Mouse (Mus musculus): ENCODE measurements around the gene Adgrl2. TPM values are rescaled to one million over a fixed set of nuclear protein-coding genes. Genes with fewer than 3 reads are reported as not detected.

Gene Adgrl2
- polyA plus RNA-seq, 1 experiment = not detected

- WGBS = 90% methylated on average over 4 of the region's 4 CpGs
- TF ChIP-seq CTCF (IDR thresholded peaks at IDR 0.05; ENCODE audit: insufficient read depth, low read depth, low read length) (no peak), POLR2A (IDR thresholded peaks at IDR 0.05; ENCODE audit: insufficient read depth, low read depth, low read length) (no peak)
- Histone ChIP-seq H3K27ac (ENCODE audit: insufficient read depth, low read depth, low read length) (no peak overlapping the region), H3K4me1 (ENCODE audit: control insufficient read depth, insufficient read depth, low read length) (peaks cover 3% of the 10 kb centered on the region; the same call in 1 of the 2 replicates), H3K4me3 (ENCODE audit: insufficient read depth, low read depth, low read length) (no peak overlapping the region)
Measured at GRCm38 (mm10) chr3:148982370-148982769, 8.0 kb downstream of the Adgrl2 start.

- Histone ChIP-seq H3K27ac (ENCODE audit: insufficient read depth, low read depth, low read length) (no peak overlapping the region), H3K4me3 (ENCODE audit: insufficient read depth, low read depth, low read length) (no peak overlapping the region), H3K4me1 (ENCODE audit: control insufficient read depth, insufficient read depth, low read length) (peaks cover 2% of the 10 kb centered on the region; the same call in 1 of the 2 replicates)
- WGBS = 81% methylated on average over 8 of the region's 8 CpGs
- TF ChIP-seq CTCF (IDR thresholded peaks at IDR 0.05; ENCODE audit: insufficient read depth, low read depth, low read length) = no peak
- no peak for TF ChIP-seq POLR2A (IDR thresholded peaks at IDR 0.05; ENCODE audit: insufficient read depth, low read depth, low read length)
Measured at GRCm38 (mm10) chr3:148981776-148982175, 8.6 kb downstream of the Adgrl2 start.

GRCm38 (mm10) chr3:148978541-148978940 lies 11.8 kb downstream of the Adgrl2 start:
- Histone ChIP-seq H3K27ac (ENCODE audit: insufficient read depth, low read depth, low read length) (no peak overlapping the region), H3K4me1 (ENCODE audit: control insufficient read depth, insufficient read depth, low read length) (peaks cover 2% of the 10 kb centered on the region; the same call in 1 of the 2 replicates), H3K4me3 (ENCODE audit: insufficient read depth, low read depth, low read length) (no peak overlapping the region)
- TF ChIP-seq POLR2A (IDR thresholded peaks at IDR 0.05; ENCODE audit: insufficient read depth, low read depth, low read length) = no peak
- no peak for TF ChIP-seq CTCF (IDR thresholded peaks at IDR 0.05; ENCODE audit: insufficient read depth, low read depth, low read length)
- WGBS = 34% methylated on average over 8 of the region's 8 CpGs

- Histone ChIP-seq H3K27ac (ENCODE audit: insufficient read depth, low read depth, low read length) (no peak overlapping the region), H3K4me3 (ENCODE audit: insufficient read depth, low read depth, low read length) (no peak overlapping the region), H3K4me1 (ENCODE audit: control insufficient read depth, insufficient read depth, low read length) (peaks cover 2% of the 10 kb centered on the region; the same call in 1 of the 2 replicates)
- TF ChIP-seq CTCF (IDR thresholded peaks at IDR 0.05; ENCODE audit: insufficient read depth, low read depth, low read length) (no peak), POLR2A (IDR thresholded peaks at IDR 0.05; ENCODE audit: insufficient read depth, low read depth, low read length) (no peak)
- 21% methylated on average over 6 of the region's 6 CpGs for WGBS
Measured at GRCm38 (mm10) chr3:148977838-148978237, 12.5 kb downstream of the Adgrl2 start.

- no peak overlapping the region for H3K4me3 ChIP-seq (ENCODE audit: insufficient read depth, low read depth, low read length)
- H3K4me1 ChIP-seq (ENCODE audit: control insufficient read depth, insufficient read depth, low read length) = peaks cover 2% of the 10 kb centered on the region; the same call in 1 of the 2 replicates
- no peak for TF ChIP-seq CTCF (IDR thresholded peaks at IDR 0.05; ENCODE audit: insufficient read depth, low read depth, low read length)
- no peak for TF ChIP-seq POLR2A (IDR thresholded peaks at IDR 0.05; ENCODE audit: insufficient read depth, low read depth, low read length)
- H3K27ac ChIP-seq (ENCODE audit: insufficient read depth, low read depth, low read length) = no peak overlapping the region
- WGBS = 14% methylated on average over 16 of the region's 16 CpGs
Measured at GRCm38 (mm10) chr3:148977124-148977529, 13.2 kb downstream of the Adgrl2 start.

GRCm38 (mm10) chr3:148971893-148972596 lies 18.3 kb downstream of the Adgrl2 start:
- H3K27ac ChIP-seq (ENCODE audit: insufficient read depth, low read depth, low read length) = no peak overlapping the region
- peaks cover under 1% of the 10 kb centered on the region; the same call in 1 of the 2 replicates for H3K4me1 ChIP-seq (ENCODE audit: control insufficient read depth, insufficient read depth, low read length)
- no peak overlapping the region for H3K4me3 ChIP-seq (ENCODE audit: insufficient read depth, low read depth, low read length)
- 86% methylated on average over 11 of the region's 11 CpGs for WGBS
- TF ChIP-seq POLR2A (IDR thresholded peaks at IDR 0.05; ENCODE audit: insufficient read depth, low read depth, low read length) (no peak), CTCF (IDR thresholded peaks at IDR 0.05; ENCODE audit: insufficient read depth, low read depth, low read length) (no peak)

GRCm38 (mm10) chr3:148964991-148965605 lies 25.3 kb downstream of the Adgrl2 start:
- WGBS = 55% methylated on average over 13 of the region's 13 CpGs

GRCm38 (mm10) chr3:148963381-148964044 lies 26.8 kb downstream of the Adgrl2 start:
- TF ChIP-seq POLR2A (IDR thresholded peaks at IDR 0.05; ENCODE audit: insufficient read depth, low read depth, low read length) = no peak
- TF ChIP-seq CTCF (IDR thresholded peaks at IDR 0.05; ENCODE audit: insufficient read depth, low read depth, low read length) = no peak
- H3K4me3 ChIP-seq (ENCODE audit: insufficient read depth, low read depth, low read length) = no peak overlapping the region
- 96% methylated on average over 5 of the region's 5 CpGs for WGBS
- H3K4me1 ChIP-seq (ENCODE audit: control insufficient read depth, insufficient read depth, low read length) = peaks cover 3% of the 10 kb centered on the region; the same call in 1 of the 2 replicates
- no peak overlapping the region for H3K27ac ChIP-seq (ENCODE audit: insufficient read depth, low read depth, low read length)

More at GRCm38 (mm10) chr3:148964991-148965605, 25.3 kb downstream of the Adgrl2 start:
- Histone ChIP-seq H3K27ac (ENCODE audit: insufficient read depth, low read depth, low read length) (no peak overlapping the region), H3K4me1 (ENCODE audit: control insufficient read depth, insufficient read depth, low read length) (no peaks in the 10 kb centered on the region), H3K4me3 (ENCODE audit: insufficient read depth, low read depth, low read length) (no peak overlapping the region)
- TF ChIP-seq POLR2A (IDR thresholded peaks at IDR 0.05; ENCODE audit: insufficient read depth, low read depth, low read length) = no peak
- no peak for TF ChIP-seq CTCF (IDR thresholded peaks at IDR 0.05; ENCODE audit: insufficient read depth, low read depth, low read length)

- H3K27ac ChIP-seq (ENCODE audit: insufficient read depth, low read depth, low read length) = no peak overlapping the region
- TF ChIP-seq POLR2A (IDR thresholded peaks at IDR 0.05; ENCODE audit: insufficient read depth, low read depth, low read length) (no peak), CTCF (IDR thresholded peaks at IDR 0.05; ENCODE audit: insufficient read depth, low read depth, low read length) (no peak)
- 87% methylated on average over 5 of the region's 5 CpGs for WGBS
- H3K4me3 ChIP-seq (ENCODE audit: insufficient read depth, low read depth, low read length) = no peak overlapping the region
- peaks cover 3% of the 10 kb centered on the region; the same call in 1 of the 2 replicates for H3K4me1 ChIP-seq (ENCODE audit: control insufficient read depth, insufficient read depth, low read length)
Measured at GRCm38 (mm10) chr3:148961611-148962010, 28.7 kb downstream of the Adgrl2 start.

Measured in olfactory bulb, adult 2 months (tissue).